Mouse (Mus musculus): Measurements from ENCODE around the gene Fmo3. TPM values are rescaled to one million over a fixed set of nuclear protein-coding genes. Genes with fewer than 3 reads are reported as not detected.

The Fmo3 gene
- polyA plus RNA-seq (2012; fragmentation: generic; extraction: Trizol): under 1 TPM in 1 of 2 experiments, not detected in 1; 0.04 TPM

GRCm38 (mm10) chr1:162984428-162984827, at the start of gene Fmo3:
TSS of gene Fmo3 (minus strand) at chr1:162984528.

GRCm38 (mm10) chr1:162937415-162937814, 46.9 kb downstream of the Fmo3 start, which contains the start of gene Fmo6:
TSS of gene Fmo6 (minus strand) at chr1:162937515.

Other genes with a start within 250 kb of the Fmo3 start
- 10 to 100 TPM in 1 of 2 experiments, 1 to 10 TPM in 1; 2.9 to 22.0 TPM for gene Prrc2c, start 244.0 kb downstream of the Fmo3 start, polyA plus RNA-seq (2012; fragmentation: generic; extraction: Trizol)
- under 1 TPM in 1 of 2 experiments, not detected in 1; 0.13 TPM for gene Fmo4, start 170.6 kb downstream of the Fmo3 start, polyA plus RNA-seq (2012; fragmentation: generic; extraction: Trizol)
- gene Fmo1, start 117.9 kb downstream of the Fmo3 start, polyA plus RNA-seq (2012; fragmentation: generic; extraction: Trizol): 1 to 10 TPM in 1 of 2 experiments, under 1 TPM in 1; 0.05 to 3.7 TPM
- gene Fmo2, start 85.8 kb downstream of the Fmo3 start, polyA plus RNA-seq (2012; fragmentation: generic; extraction: Trizol): under 1 TPM in 1 of 2 experiments, not detected in 1; 0.07 TPM
- under 1 TPM in 1 of 2 experiments, not detected in 1; 0.06 TPM for gene Fmo6, start 47.0 kb downstream of the Fmo3 start, polyA plus RNA-seq (2012; fragmentation: generic; extraction: Trizol)
- gene Mroh9, start 101.1 kb upstream of the Fmo3 start, polyA plus RNA-seq (2012; fragmentation: generic; extraction: Trizol): under 1 TPM in 1 of 2 experiments, not detected in 1; 0.02 TPM